8 mouse cellular contexts compared by ENCODE assay signal in genomic region chr12:20815599-20815998, GRCm38 (mm10).
DNase-seq lines count a peak whose midpoint lies in the region; ATAC-seq and TF ChIP-seq lines count a peak whose summit lies in the region.

No protein-coding gene starts in this region.

- H3K9me3 ChIP-seq in forebrain, embryonic 14.5 days (replicated peaks; ENCODE audit: control insufficient read depth, low read length), result peaks cover 23% of the 10 kb centered on the region

- H3K9ac ChIP-seq in forebrain, embryonic 14.5 days (ENCODE audit: low read length), result no peak overlapping the region

- TF ChIP-seq CTCF in small intestine, adult 2 months (IDR thresholded peaks at IDR 0.05; ENCODE audit: extremely low read depth, insufficient read length, insufficient replicate concordance, low read depth, low read length), result no peak

- no peaks in the 10 kb centered on the region for H3K27me3 ChIP-seq in forebrain, embryonic 14.5 days (replicated peaks; ENCODE audit: control insufficient read depth, insufficient read depth, low read length)
- no peaks in the 10 kb centered on the region for H3K27me3 ChIP-seq in small intestine, adult 2 months (ENCODE audit: control insufficient read depth, insufficient read depth, low read length)

- H3K27ac ChIP-seq in forebrain, embryonic 14.5 days (ENCODE audit: low read depth, low read length), result no peak overlapping the region
- H3K27ac ChIP-seq in small intestine, adult 2 months (ENCODE audit: insufficient read depth, low read depth, low read length), result no peak overlapping the region

- H3K36me3 ChIP-seq in forebrain, embryonic 14.5 days (ENCODE audit: control insufficient read depth, insufficient read depth, low read length), result no peaks in the 10 kb centered on the region
- no peaks in the 10 kb centered on the region for H3K36me3 ChIP-seq in small intestine, adult 2 months (ENCODE audit: control insufficient read depth, insufficient read depth, low read length)

- 24% methylated on average over 14 of the region's 38 CpGs for WGBS in forebrain, embryonic 14.5 days
- 19% methylated on average over 38 of the region's 38 CpGs for WGBS in small intestine, adult 2 months

- H3K4me3 ChIP-seq in forebrain, embryonic 14.5 days (ENCODE audit: low read depth, low read length), result peak overlapping the region; percentile 14; the same call in 1 of the 2 replicates
- peak overlapping the region; percentile 88 for H3K4me3 ChIP-seq in small intestine, adult 2 months (ENCODE audit: low read depth, low read length)

- DNase-seq in right cerebral cortex, postnatal 14 days, result peak; percentile 34
- no peak for DNase-seq in right cerebral cortex, postnatal 36 days (ENCODE audit: low spot score in 2 of 2)
- DNase-seq in forebrain, embryonic 14.5 days (ENCODE audit: low spot score), result peak; percentile 0
- peak; percentile 65 to 74 for DNase-seq in heart, postnatal 36 days
- peak; percentile 56 for DNase-seq in kidney, postnatal 36 days
- DNase-seq in lung, postnatal 25 days (ENCODE audit: low spot score), result peak; percentile 55
- no peak for DNase-seq in cerebellum, postnatal 36 days

- no peak overlapping the region for H3K4me2 ChIP-seq in forebrain, embryonic 14.5 days (ENCODE audit: low read length)

- H3K4me1 ChIP-seq in forebrain, embryonic 14.5 days (ENCODE audit: control insufficient read depth, insufficient read depth, low read length), result no peaks in the 10 kb centered on the region
- H3K4me1 ChIP-seq in small intestine, adult 2 months (ENCODE audit: control insufficient read depth, insufficient read depth, insufficient read length, low read length), result no peaks in the 10 kb centered on the region

- no peak for ATAC-seq in forebrain, embryonic 14.5 days

- intact Hi-C loops in heart, postnatal 36 days (cut with DNase I), result no loop called here

- peak; percentile 14; the same call in 1 of the 2 replicates for TF ChIP-seq POLR2A in small intestine, adult 2 months (IDR thresholded peaks at IDR 0.05; ENCODE audit: low read depth, low read length)

Comparison
In these comparisons a context has a peak if more than half of its experiments do, and no peak if none do; other contexts are left out.
1. DNase-seq: peak in right cerebral cortex, postnatal 14 days (single experiment), forebrain, embryonic 14.5 days (single experiment), heart, postnatal 36 days (2 of 2), kidney, postnatal 36 days (2 of 2) and lung, postnatal 25 days (single experiment); none in right cerebral cortex, postnatal 36 days (0 of 2) and cerebellum, postnatal 36 days (0 of 2).